Mouse (Mus musculus) hindbrain, embryonic 16.5 days (tissue): ENCODE measurements around the gene Riox2. TPM values are rescaled to one million over a fixed set of nuclear protein-coding genes. Genes with fewer than 3 reads are reported as not detected.

Source experiments
- ATAC-seq: fragments of 200-750 bp; cut with Nextera tagmentation; 2 replicates; pipeline ENCODE4 v1.8.0; 2017; ENCODE audit warnings: moderate TSS enrichment, moderate library complexity
- H3K27ac ChIP-seq: fragments of 300-500 bp; sonication (generic); 2 replicates; pipeline ENCODE4 v1.5.1; 2014; ENCODE audit warnings: low read depth, mild to moderate bottlenecking, control low read depth, low read length, moderate library complexity
- H3K27me3 ChIP-seq: fragments of 300-500 bp; sonication (generic); replicated peaks from 2 replicates; pipeline ENCODE4 v1.6.1; 2014; ENCODE audit warnings: low read length; ENCODE audit not compliant: control insufficient read depth, insufficient read depth
- H3K36me3 ChIP-seq: fragments of 300-500 bp; sonication (generic); 2 replicates; pipeline ENCODE4 v1.6.1; 2014; ENCODE audit warnings: mild to moderate bottlenecking, low read length, moderate library complexity, mixed read lengths; ENCODE audit not compliant: control insufficient read depth, insufficient read depth
- H3K4me1 ChIP-seq: fragments of 300-500 bp; sonication (generic); 2 replicates; pipeline ENCODE4 v1.6.1; 2014; ENCODE audit warnings: low read depth, low read length; ENCODE audit not compliant: control insufficient read depth, insufficient read depth
- H3K4me2 ChIP-seq: fragments of 300-500 bp; sonication (generic); 2 replicates; pipeline ENCODE4 v1.6.1; 2014; ENCODE audit warnings: mild to moderate bottlenecking, low read length, control low read depth, moderate library complexity
- H3K4me3 ChIP-seq: fragments of 300-500 bp; sonication (generic); 2 replicates; pipeline ENCODE4 v1.5.1; 2014; ENCODE audit warnings: mild to moderate bottlenecking, low read length, control low read depth, moderate library complexity
- H3K9ac ChIP-seq: fragments of 300-500 bp; sonication (generic); 2 replicates; pipeline ENCODE4 v1.6.1; 2014; ENCODE audit warnings: low read depth, mild to moderate bottlenecking, control low read depth, low read length, moderate library complexity
- H3K9me3 ChIP-seq: fragments of 300-500 bp; sonication (generic); 2 replicates; pipeline ENCODE4 v1.6.1; 2014; ENCODE audit warnings: mild to moderate bottlenecking, low read length, moderate library complexity; ENCODE audit not compliant: control insufficient read depth
- WGBS: fragments of 180-500 bp; shearing (Covaris S2); extraction: QIAGEN DNeasy Blood & Tissue Kit; methylation state at CpG from one replicate; pipeline ENCODE4 v1.1.7; 2014; 5-methylcytosine and 5-hydroxymethylcytosine counted together
- polyA plus RNA-seq: library from polyadenylated mRNA; unstranded; fragments of >200 nt; fragmentation: Nextera tagmentation; extraction: Ambion mirVana; gene quantifications from 2 replicates; pipeline ENCODE4 v1.2.1, GENCODE M21; 2015

Riox2 gene
- polyA plus RNA-seq, 1 experiment from 2014 or later: 19.0 TPM

GRCm38 (mm10) chr16:59499180-59499579, 27.6 kb downstream of the Riox2 start:
- no peak overlapping the region for H3K9ac ChIP-seq
- 0 out of 2 replicates have a peak, but pooled peaks cover 2% of the 10 kb centered on the region for H3K36me3 ChIP-seq
- WGBS: 84% methylated on average over 3 of the region's 3 CpGs

GRCm38 (mm10) chr16:59509830-59510229, 38.3 kb downstream of the Riox2 start:
- Histone ChIP-seq H3K27me3 (no peaks in the 10 kb centered on the region), H3K4me1 (no peaks in the 10 kb centered on the region), H3K9ac (no peak overlapping the region), H3K4me3 (no peak overlapping the region), H3K4me2 (no peak overlapping the region), H3K9me3 (no peaks in the 10 kb centered on the region), H3K36me3 (no peaks in the 10 kb centered on the region), H3K27ac (no peak overlapping the region)
- no peak for ATAC-seq
- WGBS: 91% methylated on average over 5 of the region's 5 CpGs

More at GRCm38 (mm10) chr16:59499180-59499579, 27.6 kb downstream of the Riox2 start:
- H3K4me1 ChIP-seq: no peaks in the 10 kb centered on the region
- ATAC-seq: no peak
- no peak overlapping the region for H3K4me2 ChIP-seq
- no peaks in the 10 kb centered on the region for H3K9me3 ChIP-seq
- no peak overlapping the region for H3K4me3 ChIP-seq
- no peaks in the 10 kb centered on the region for H3K27me3 ChIP-seq
- H3K27ac ChIP-seq: no peak overlapping the region

GRCm38 (mm10) chr16:59515169-59515568, 43.6 kb downstream of the Riox2 start:
- Histone ChIP-seq H3K27me3 (no peaks in the 10 kb centered on the region), H3K4me2 (no peak overlapping the region), H3K9ac (no peak overlapping the region), H3K4me3 (no peak overlapping the region), H3K4me1 (no peaks in the 10 kb centered on the region), H3K36me3 (no peaks in the 10 kb centered on the region), H3K27ac (no peak overlapping the region), H3K9me3 (no peaks in the 10 kb centered on the region)
- no peak for ATAC-seq
- WGBS: 91% methylated on average over 5 of the region's 5 CpGs

- Histone ChIP-seq H3K4me3 (no peak overlapping the region), H3K9me3 (no peaks in the 10 kb centered on the region), H3K36me3 (no peaks in the 10 kb centered on the region), H3K27me3 (no peaks in the 10 kb centered on the region), H3K9ac (no peak overlapping the region), H3K27ac (no peak overlapping the region), H3K4me2 (no peak overlapping the region), H3K4me1 (no peaks in the 10 kb centered on the region)
- 91% methylated on average over 10 of the region's 10 CpGs for WGBS
- ATAC-seq: no peak
These were observed 45.4 kb downstream of the Riox2 start for GRCm38 (mm10) chr16:59516965-59517364.

- H3K36me3 ChIP-seq: no peaks in the 10 kb centered on the region
- no peaks in the 10 kb centered on the region for H3K4me1 ChIP-seq
- no peaks in the 10 kb centered on the region for H3K9me3 ChIP-seq
- H3K9ac ChIP-seq: no peak overlapping the region
- H3K4me2 ChIP-seq: no peak overlapping the region
- H3K4me3 ChIP-seq: no peak overlapping the region
- WGBS: 84% methylated on average over 15 of the region's 15 CpGs
- H3K27ac ChIP-seq: no peak overlapping the region
- ATAC-seq: no peak
- no peaks in the 10 kb centered on the region for H3K27me3 ChIP-seq
These were observed 46.1 kb downstream of the Riox2 start for GRCm38 (mm10) chr16:59517447-59518219.

- Histone ChIP-seq H3K9ac (no peak overlapping the region), H3K9me3 (no peaks in the 10 kb centered on the region), H3K27ac (no peak overlapping the region), H3K36me3 (no peaks in the 10 kb centered on the region), H3K4me2 (no peak overlapping the region), H3K27me3 (no peaks in the 10 kb centered on the region), H3K4me3 (no peak overlapping the region), H3K4me1 (no peaks in the 10 kb centered on the region)
- WGBS: 90% methylated on average over 16 of the region's 16 CpGs
- ATAC-seq: no peak
These were observed 50.3 kb downstream of the Riox2 start for GRCm38 (mm10) chr16:59521752-59522423.

GRCm38 (mm10) chr16:59526939-59527338, 55.4 kb downstream of the Riox2 start:
- WGBS: 83% methylated on average over 6 of the region's 6 CpGs
- Histone ChIP-seq H3K27me3 (no peaks in the 10 kb centered on the region), H3K36me3 (peaks cover 3% of the 10 kb centered on the region; the same call in 1 of the 2 replicates), H3K4me2 (no peak overlapping the region), H3K4me3 (no peak overlapping the region), H3K27ac (no peak overlapping the region), H3K9me3 (peaks cover 5% of the 10 kb centered on the region), H3K9ac (no peak overlapping the region), H3K4me1 (no peaks in the 10 kb centered on the region)
- ATAC-seq: no peak

- Histone ChIP-seq H3K9ac (no peak overlapping the region), H3K4me1 (no peaks in the 10 kb centered on the region), H3K4me3 (no peak overlapping the region), H3K4me2 (no peak overlapping the region), H3K27me3 (no peaks in the 10 kb centered on the region), H3K36me3 (peaks cover 3% of the 10 kb centered on the region; the same call in 1 of the 2 replicates), H3K9me3 (peaks cover 5% of the 10 kb centered on the region), H3K27ac (no peak overlapping the region)
- ATAC-seq: no peak
- 90% methylated on average over 13 of the region's 13 CpGs for WGBS
These were observed 58.0 kb downstream of the Riox2 start for GRCm38 (mm10) chr16:59529570-59529969.

- no peak for ATAC-seq
- Histone ChIP-seq H3K36me3 (peaks cover 3% of the 10 kb centered on the region; the same call in 1 of the 2 replicates), H3K9ac (no peak overlapping the region), H3K27me3 (no peaks in the 10 kb centered on the region), H3K4me1 (no peaks in the 10 kb centered on the region), H3K27ac (no peak overlapping the region), H3K9me3 (peaks cover 5% of the 10 kb centered on the region), H3K4me2 (no peak overlapping the region), H3K4me3 (no peak overlapping the region)
- 94% methylated on average over 5 of the region's 5 CpGs for WGBS
These were observed 59.7 kb downstream of the Riox2 start for GRCm38 (mm10) chr16:59531243-59531642.
